Mouse (Mus musculus): ENCODE measurements around the gene Upp1. TPM values are rescaled to one million over a fixed set of nuclear protein-coding genes. Genes with fewer than 3 reads are reported as not detected.
A peak's percentile ranks its signal among the peaks of the same experiment; 100 is the strongest.

Gene Upp1
- polyA plus RNA-seq, 1 experiment = 416 TPM

DNA sequence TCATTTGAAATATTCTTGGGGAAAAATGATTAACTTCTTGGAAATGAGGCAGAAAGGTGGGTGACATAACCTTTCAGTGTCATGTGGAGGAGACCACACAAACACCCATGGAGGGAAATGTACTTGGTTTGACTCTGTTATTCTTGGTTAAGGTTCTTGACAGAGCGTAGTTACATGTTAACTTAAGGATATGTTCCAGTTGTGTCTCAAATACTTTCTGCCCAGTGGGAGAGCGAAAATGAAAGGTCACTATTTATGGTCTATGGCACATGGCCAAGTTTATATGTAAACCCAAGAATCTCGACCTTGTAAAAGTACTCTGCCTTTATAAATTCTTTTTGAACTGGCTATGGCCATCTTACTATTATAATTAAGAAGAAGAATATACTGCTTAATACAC is 42.0 kb downstream of the Upp1 start:
- no peaks in the 10 kb centered on the region for H3K36me3 ChIP-seq (ENCODE audit: control insufficient read depth, insufficient read depth, low read length)
- WGBS = 13% methylated on average over 3 of the region's 3 CpGs
- no peaks in the 10 kb centered on the region for H3K27me3 ChIP-seq (ENCODE audit: control insufficient read depth, insufficient read depth, low read length)
- peaks cover 2% of the 10 kb centered on the region; the same call in 1 of the 2 replicates for H3K4me1 ChIP-seq (ENCODE audit: control insufficient read depth, insufficient read depth, insufficient read length, low read length)
- H3K4me3 ChIP-seq (ENCODE audit: low read depth, low read length) = no peak overlapping the region
- TF ChIP-seq CTCF (IDR thresholded peaks at IDR 0.05; ENCODE audit: extremely low read depth, insufficient read length, insufficient replicate concordance, low read depth, low read length) = no peak
- no peak for TF ChIP-seq POLR2A (IDR thresholded peaks at IDR 0.05; ENCODE audit: low read depth, low read length)
- peak overlapping the region; percentile 46; the same call in 1 of the 2 replicates for H3K27ac ChIP-seq (ENCODE audit: insufficient read depth, low read depth, low read length)

DNA sequence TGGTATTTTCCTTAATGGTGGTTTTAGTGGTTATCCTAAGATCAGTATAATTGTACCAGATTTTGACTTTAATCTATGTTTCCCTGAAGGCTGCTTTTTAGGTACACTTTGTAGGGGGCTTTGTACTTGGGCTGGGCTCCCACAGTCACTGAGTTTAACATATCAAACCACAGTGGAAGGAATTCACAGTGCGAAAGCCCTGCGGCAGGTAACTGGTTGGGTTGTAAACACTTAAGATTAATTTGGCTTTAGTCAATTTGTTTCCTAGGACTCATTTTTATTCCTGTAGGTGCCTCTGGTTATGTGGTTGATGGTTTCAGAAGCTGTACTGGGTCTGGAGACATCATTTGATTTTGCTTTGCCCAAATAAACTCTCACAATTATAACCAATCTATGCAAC is 49.4 kb downstream of the Upp1 start:
- Histone ChIP-seq H3K27ac (ENCODE audit: insufficient read depth, low read depth, low read length) (no peak overlapping the region), H3K4me1 (ENCODE audit: control insufficient read depth, insufficient read depth, insufficient read length, low read length) (no peaks in the 10 kb centered on the region)
- WGBS = 87% methylated on average over 2 of the region's 2 CpGs

DNA sequence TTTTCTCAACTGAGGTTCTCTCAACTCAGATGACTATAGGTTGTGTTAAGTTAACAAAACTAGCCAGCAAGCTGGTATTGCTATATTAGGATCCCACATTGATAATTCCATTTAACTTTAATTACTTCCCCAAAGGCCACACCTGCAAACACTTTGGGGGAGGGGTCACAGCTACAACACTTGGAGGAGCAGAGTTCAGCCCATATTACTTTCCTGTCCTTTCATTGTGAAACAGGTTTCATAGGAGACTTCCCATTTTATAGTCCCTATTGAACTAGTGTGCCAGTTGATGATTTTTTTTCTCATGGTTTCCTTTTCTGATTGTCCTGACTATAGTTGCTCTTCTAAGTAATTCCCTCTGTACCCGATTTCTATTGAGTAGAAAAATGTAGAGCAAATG is 63.6 kb downstream of the Upp1 start:
- Histone ChIP-seq H3K27ac (ENCODE audit: insufficient read depth, low read depth, low read length) (no peak overlapping the region), H3K4me3 (ENCODE audit: low read depth, low read length) (no peak overlapping the region), H3K4me1 (ENCODE audit: control insufficient read depth, insufficient read depth, insufficient read length, low read length) (peaks cover 2% of the 10 kb centered on the region; the same call in 1 of the 2 replicates), H3K36me3 (ENCODE audit: control insufficient read depth, insufficient read depth, low read length) (no peaks in the 10 kb centered on the region), H3K27me3 (ENCODE audit: control insufficient read depth, insufficient read depth, low read length) (no peaks in the 10 kb centered on the region)
- 49% methylated on average over 1 of the region's 1 CpGs for WGBS
- TF ChIP-seq CTCF (IDR thresholded peaks at IDR 0.05; ENCODE audit: extremely low read depth, insufficient read length, insufficient replicate concordance, low read depth, low read length) = no peak
- TF ChIP-seq POLR2A (IDR thresholded peaks at IDR 0.05; ENCODE audit: low read depth, low read length) = no peak

More for the DNA sequence above, 49.4 kb downstream of the Upp1 start:
- Histone ChIP-seq H3K36me3 (ENCODE audit: control insufficient read depth, insufficient read depth, low read length) (no peaks in the 10 kb centered on the region), H3K4me3 (ENCODE audit: low read depth, low read length) (no peak overlapping the region), H3K27me3 (ENCODE audit: control insufficient read depth, insufficient read depth, low read length) (no peaks in the 10 kb centered on the region)
- TF ChIP-seq POLR2A (IDR thresholded peaks at IDR 0.05; ENCODE audit: low read depth, low read length) (no peak), CTCF (IDR thresholded peaks at IDR 0.05; ENCODE audit: extremely low read depth, insufficient read length, insufficient replicate concordance, low read depth, low read length) (no peak)

Other genes starting within 250 kb of the Upp1 start
- 0.01 TPM in 1 of 2 replicates, not detected in the other for gene Pkd1l1, start 144.8 kb upstream of the Upp1 start, polyA plus RNA-seq (2012; rRNA removed)
- 1.7 and 1.9 TPM in 2 replicates for gene Hus1, start 106.9 kb upstream of the Upp1 start, polyA plus RNA-seq (2012; rRNA removed)
- gene Gm11992, start 69.5 kb upstream of the Upp1 start, polyA plus RNA-seq (2012; rRNA removed) = 0.88 and 1.3 TPM in 2 replicates
- gene Sun3, start 69.1 kb upstream of the Upp1 start, polyA plus RNA-seq (2012; rRNA removed) = 0.10 TPM in 1 of 2 replicates, not detected in the other
- not detected in 2 replicates for gene Abca13, start 73.8 kb downstream of the Upp1 start, polyA plus RNA-seq (2012; rRNA removed)

Data from small intestine, adult 2 months (tissue).